Mouse (Mus musculus) erythroblast, embryonic 14.5 days (primary cell): Measurements from ENCODE around the gene Scn8a.

ENCODE experiments used
- GATA1 ChIP-seq: IDR thresholded peaks from 2 replicates; pipeline ENCODE4 v1.6.1; 2012; ENCODE audit warnings: low read length, inconsistent platforms, mixed read lengths
- TAL1 ChIP-seq: IDR thresholded peaks from 3 replicates; pipeline ENCODE4 v1.6.1; 2012; ENCODE audit warnings: low read length, inconsistent platforms, mixed read lengths

DNA sequence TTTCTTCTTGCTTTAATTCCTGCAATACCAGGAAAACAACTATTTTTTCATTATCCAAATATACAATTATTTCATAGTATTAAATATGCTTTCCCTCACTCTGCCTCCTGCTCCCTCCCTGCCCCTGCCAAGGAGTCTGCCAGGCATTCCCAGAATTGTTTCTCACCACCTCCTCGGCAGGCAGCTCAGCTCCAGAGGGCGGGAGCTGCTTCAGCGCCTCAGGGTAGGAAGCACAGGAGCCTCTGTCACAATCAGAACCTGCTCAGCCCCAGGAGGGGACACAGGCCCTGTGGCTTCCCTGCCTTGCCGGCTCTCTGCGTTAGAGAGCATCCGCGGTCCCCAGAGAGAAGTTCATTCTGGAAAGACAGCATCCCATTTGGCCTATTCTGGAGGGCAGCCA, 36.9 kb upstream of the Scn8a start:
- TF ChIP-seq GATA1 (no peak), TAL1 (no peak)
